ENCODE assay signal across 16 mouse cellular contexts in genomic region chr6:29201341-29201740, GRCm38 (mm10).
"Had no signal": no experiment of that assay in that cellular context is flagged by ENCODE, and none has a peak within 500 bp of the region (broad histone marks: within the 10 kb centered on the region; RNA-seq: fewer than 3 reads in every experiment).

No protein-coding gene starts in this region.

- H3K4me2 ChIP-seq: limb, embryonic 13.5 days; liver, embryonic 12.5 days; lung, embryonic 14.5 days; midbrain, embryonic 11.5 days; midbrain, embryonic 15.5 days had no signal

- ATAC-seq: liver, embryonic 12.5 days; midbrain, embryonic 15.5 days had no signal

- H3K27ac ChIP-seq: kidney, postnatal 0 days; layer of hippocampus, adult 2 months; limb, embryonic 13.5 days; liver, embryonic 12.5 days; midbrain, embryonic 15.5 days had no signal

- H3K9me3 ChIP-seq: limb, embryonic 13.5 days; liver, embryonic 12.5 days; midbrain, embryonic 15.5 days had no signal

- H3K4me3 ChIP-seq: layer of hippocampus, adult 2 months; limb, embryonic 13.5 days; liver, embryonic 12.5 days; midbrain, embryonic 15.5 days had no signal

- H3K9ac ChIP-seq: limb, embryonic 13.5 days; liver, embryonic 12.5 days; lung, embryonic 14.5 days; midbrain, embryonic 15.5 days had no signal

- DNase-seq: kidney, adult 11 months; kidney, adult 9 months; kidney, postnatal 4 days; lung, embryonic 14.5 days; lung, postnatal 10 days; lung, postnatal 4 days; right cerebral cortex, adult 18-20 months; right cerebral cortex, postnatal 25 days; thymus, adult 18-20 months; thymus, postnatal 25 days had no signal
